ENCODE assay signal across 15 mouse cellular contexts in the genomic region with DNA sequence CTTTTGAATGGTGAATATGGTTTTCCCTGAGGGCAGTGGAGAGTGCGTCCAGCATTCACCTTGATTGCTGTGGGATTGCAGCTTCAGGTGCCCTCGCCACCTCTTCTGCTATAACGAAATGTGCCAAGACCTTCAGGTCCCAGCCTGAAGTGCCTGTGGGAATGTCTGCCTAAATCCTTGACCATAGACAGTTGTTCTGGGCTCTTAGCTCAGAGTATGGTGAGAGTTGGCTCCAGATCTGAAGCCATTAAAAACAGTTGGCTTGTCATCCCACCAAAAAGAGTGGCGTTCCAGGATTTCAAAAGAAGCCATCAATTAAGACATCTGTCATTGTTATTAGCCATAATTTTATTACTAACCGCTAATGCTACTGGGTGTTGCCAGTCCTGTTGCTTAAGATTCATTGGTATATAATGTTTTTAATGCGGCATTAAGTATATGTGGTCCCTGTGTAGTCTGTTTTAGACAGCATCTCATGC.
"Had no signal": no experiment of that assay in that cellular context is flagged by ENCODE, and none has a peak within 500 bp of the region (broad histone marks: within the 10 kb centered on the region; RNA-seq: fewer than 3 reads in every experiment).

No protein-coding gene starts in this region.

- H3K27ac ChIP-seq: neural tube, embryonic 15.5 days; stomach, embryonic 15.5 days; stomach, postnatal 0 days had no signal

- H3K4me3 ChIP-seq: neural tube, embryonic 15.5 days; stomach, embryonic 15.5 days had no signal

- DNase-seq: retina, postnatal 1 day; right cerebral cortex, adult 18-20 months; right cerebral cortex, postnatal 14 days; right cerebral cortex, postnatal 25 days; right cerebral cortex, postnatal 4 days; spleen, adult 18-20 months; thymus, adult 18-20 months; thymus, adult 2 months; thymus, postnatal 14 days; thymus, postnatal 25 days; thymus, postnatal 36 days; thymus, postnatal 4 days had no signal
